Mouse (Mus musculus) MN1 (cell line): ENCODE results near the gene Akirin1.

ENCODE experiments used
- DNase-seq: peaks from one replicate; pipeline ENCODE4 v3.0.0-alpha.2; 2016; ENCODE audit warnings: low spot score

Akirin1 gene

GRCm38 (mm10) chr4:123717574-123718433 lies 32.3 kb downstream of the Akirin1 start, which contains the start of gene Ndufs5:
Gene Ndufs5 (minus strand): TSS chr4:123718202.
- DNase-seq: peak; percentile 95

- DNase-seq: peak; percentile 4
Measured at GRCm38 (mm10) chr4:123712431-123712830, 37.7 kb downstream of the Akirin1 start.

GRCm38 (mm10) chr4:123707340-123707739 lies 42.8 kb downstream of the Akirin1 start:
- no peak for DNase-seq

GRCm38 (mm10) chr4:123705340-123705739 lies 44.8 kb downstream of the Akirin1 start:
- DNase-seq: no peak

GRCm38 (mm10) chr4:123693384-123693783 lies 56.8 kb downstream of the Akirin1 start:
- DNase-seq: peak; percentile 3

- DNase-seq: no peak
Measured at GRCm38 (mm10) chr4:123692071-123692470, 58.1 kb downstream of the Akirin1 start.

GRCm38 (mm10) chr4:123690311-123690710 lies 59.8 kb downstream of the Akirin1 start:
- peak; percentile 4 for DNase-seq

- DNase-seq: peak; percentile 43
Measured at GRCm38 (mm10) chr4:123687025-123687781, 62.9 kb downstream of the Akirin1 start.

- DNase-seq: peak; percentile 7
Measured at GRCm38 (mm10) chr4:123686368-123687024, 63.6 kb downstream of the Akirin1 start.

GRCm38 (mm10) chr4:123685506-123686242 lies 64.5 kb downstream of the Akirin1 start:
- peak; percentile 5 for DNase-seq

GRCm38 (mm10) chr4:123685046-123685445 lies 65.1 kb downstream of the Akirin1 start:
- peak; percentile 0 for DNase-seq
